Mouse (Mus musculus): ENCODE measurements around the gene Atp6v1g1.

The Atp6v1g1 gene

GRCm38 (mm10) chr4:63547799-63548198, 3.2 kb downstream of the Atp6v1g1 start:
- peak in 1 of 2 experiments; percentile 54 for DNase-seq

- DNase-seq, result no peak
Observed at GRCm38 (mm10) chr4:63548491-63548890, 3.9 kb downstream of the Atp6v1g1 start.

- no peak for DNase-seq
Observed at GRCm38 (mm10) chr4:63550908-63551307, 6.3 kb downstream of the Atp6v1g1 start.

- no peak for DNase-seq
Observed at GRCm38 (mm10) chr4:63552865-63553264, 8.3 kb downstream of the Atp6v1g1 start.

- DNase-seq, result no peak
Observed at GRCm38 (mm10) chr4:63553789-63554576, 9.4 kb downstream of the Atp6v1g1 start.

- no peak for DNase-seq
Observed at GRCm38 (mm10) chr4:63554616-63555015, 10.0 kb downstream of the Atp6v1g1 start.

- no peak for DNase-seq
Observed at GRCm38 (mm10) chr4:63555111-63555510, 10.5 kb downstream of the Atp6v1g1 start.

- no peak for DNase-seq
Observed at GRCm38 (mm10) chr4:63556665-63557064, 12.1 kb downstream of the Atp6v1g1 start.

GRCm38 (mm10) chr4:63557124-63558059, 12.8 kb downstream of the Atp6v1g1 start:
- peak; percentile 32 to 70 for DNase-seq

- DNase-seq, result peak; percentile 70 to 89
Observed at GRCm38 (mm10) chr4:63558407-63559081, 14.0 kb downstream of the Atp6v1g1 start, which contains the start of gene Tmem268. Gene Tmem268, plus strand, starts transcription at chr4:63558781.

GRCm38 (mm10) chr4:63559127-63559697, 14.6 kb downstream of the Atp6v1g1 start:
- no peak for DNase-seq

- no peak for DNase-seq
Observed at GRCm38 (mm10) chr4:63560079-63560478, 15.5 kb downstream of the Atp6v1g1 start.

GRCm38 (mm10) chr4:63561861-63562675, 17.5 kb downstream of the Atp6v1g1 start:
- peak in 1 of 2 experiments; percentile 38 for DNase-seq

GRCm38 (mm10) chr4:63562742-63563141, 18.2 kb downstream of the Atp6v1g1 start:
- no peak for DNase-seq

GRCm38 (mm10) chr4:63567712-63568390, 23.3 kb downstream of the Atp6v1g1 start:
- DNase-seq, result peak in 1 of 2 experiments; percentile 33

- DNase-seq, result peak in 1 of 2 experiments; percentile 31
Observed at GRCm38 (mm10) chr4:63569322-63569721, 24.8 kb downstream of the Atp6v1g1 start.

GRCm38 (mm10) chr4:63570208-63570781, 25.7 kb downstream of the Atp6v1g1 start:
- peak in 1 of 2 experiments; percentile 32 for DNase-seq

GRCm38 (mm10) chr4:63572621-63573020, 28.0 kb downstream of the Atp6v1g1 start:
- peak in 1 of 2 experiments; percentile 30 for DNase-seq

- peak in 1 of 2 experiments; percentile 26 for DNase-seq
Observed at GRCm38 (mm10) chr4:63579649-63580048, 35.1 kb downstream of the Atp6v1g1 start.

- peak in 1 of 2 experiments; percentile 30 for DNase-seq
Observed at GRCm38 (mm10) chr4:63580078-63580477, 35.5 kb downstream of the Atp6v1g1 start.

All from kidney, postnatal 25 days (tissue).